Mouse (Mus musculus) heart, embryonic 15.5 days (tissue): ENCODE results near the gene Snai1. TPM values are rescaled to one million over a fixed set of nuclear protein-coding genes. Genes with fewer than 3 reads are reported as not detected.

Experiments used
- ATAC-seq: fragments of 200-750 bp; cut with Nextera tagmentation; replicated peaks from 2 replicates; pipeline ENCODE4 v1.8.0; 2017; ENCODE audit warnings: low read depth, moderate TSS enrichment; ENCODE audit not compliant: insufficient number of reproducible peaks, insufficient read depth, low FRiP score
- H3K27ac ChIP-seq: fragments of 300-500 bp; sonication (generic); 2 replicates; pipeline ENCODE4 v1.5.1; 2015; ENCODE audit warnings: mild to moderate bottlenecking, inconsistent platforms
- H3K27me3 ChIP-seq: fragments of 300-500 bp; sonication (generic); 2 replicates; pipeline ENCODE4 v1.6.1; 2015; ENCODE audit warnings: inconsistent platforms
- H3K36me3 ChIP-seq: fragments of 300-500 bp; sonication (generic); 2 replicates; pipeline ENCODE4 v1.6.1; 2015; ENCODE audit warnings: mild to moderate bottlenecking, inconsistent platforms
- H3K4me1 ChIP-seq: fragments of 300-500 bp; sonication (generic); replicated peaks from 2 replicates; pipeline ENCODE4 v1.6.1; 2015; ENCODE audit warnings: inconsistent platforms
- H3K4me2 ChIP-seq: fragments of 300-500 bp; sonication (generic); 2 replicates; pipeline ENCODE4 v1.6.1; 2015; ENCODE audit warnings: inconsistent platforms, mild to moderate bottlenecking, moderate library complexity
- H3K4me3 ChIP-seq: fragments of 300-500 bp; sonication (generic); 2 replicates; pipeline ENCODE4 v1.5.1; 2015; ENCODE audit warnings: mild to moderate bottlenecking, inconsistent platforms
- H3K9ac ChIP-seq: fragments of 300-500 bp; sonication (generic); 2 replicates; pipeline ENCODE4 v1.6.1; 2015; ENCODE audit warnings: mild to moderate bottlenecking, inconsistent platforms
- H3K9me3 ChIP-seq: fragments of 300-500 bp; sonication (generic); replicated peaks from 2 replicates; pipeline ENCODE4 v1.6.1; 2016; ENCODE audit warnings: inconsistent platforms
- WGBS: fragments of 180-500 bp; shearing (Covaris S2); methylation state at CpG from one replicate; pipeline ENCODE4 v1.1.7; 2015; ENCODE audit warnings: mixed read lengths; 5-methylcytosine and 5-hydroxymethylcytosine counted together
- polyA plus RNA-seq: library from polyadenylated mRNA; unstranded; fragments of >200 nt; fragmentation: Nextera tagmentation; extraction: Ambion mirVana; gene quantifications from 2 replicates; pipeline ENCODE4 v1.2.1, GENCODE M21; 2015

Gene Snai1
- polyA plus RNA-seq, 1 experiment from 2014 or later, result 14.0 TPM

- no peaks in the 10 kb centered on the region for H3K27me3 ChIP-seq
- no peak overlapping the region for H3K27ac ChIP-seq
- H3K36me3 ChIP-seq, result no peaks in the 10 kb centered on the region
- 82% methylated on average over 18 of the region's 18 CpGs for WGBS
- H3K4me1 ChIP-seq, result peaks cover 18% of the 10 kb centered on the region
- H3K9me3 ChIP-seq, result no peaks in the 10 kb centered on the region
- no peak overlapping the region for H3K4me3 ChIP-seq
- ATAC-seq, result no peak
- H3K9ac ChIP-seq, result no peak overlapping the region
- no peak overlapping the region for H3K4me2 ChIP-seq
Measured at GRCm38 (mm10) chr2:167571442-167572220, 33.6 kb downstream of the Snai1 start.

- H3K27me3 ChIP-seq, result no peaks in the 10 kb centered on the region
- H3K4me2 ChIP-seq, result no peak overlapping the region
- H3K9me3 ChIP-seq, result no peaks in the 10 kb centered on the region
- no peak overlapping the region for H3K4me3 ChIP-seq
- H3K9ac ChIP-seq, result no peak overlapping the region
- H3K27ac ChIP-seq, result no peak overlapping the region
- H3K4me1 ChIP-seq, result peaks cover 11% of the 10 kb centered on the region
- WGBS, result 50% methylated on average over 9 of the region's 9 CpGs
- ATAC-seq, result no peak
- H3K36me3 ChIP-seq, result no peaks in the 10 kb centered on the region
Measured at GRCm38 (mm10) chr2:167574814-167575213, 36.8 kb downstream of the Snai1 start.

- no peak overlapping the region for H3K4me2 ChIP-seq
- no peak overlapping the region for H3K27ac ChIP-seq
- H3K9ac ChIP-seq, result no peak overlapping the region
- H3K27me3 ChIP-seq, result no peaks in the 10 kb centered on the region
- no peaks in the 10 kb centered on the region for H3K36me3 ChIP-seq
- H3K4me1 ChIP-seq, result peaks cover 4% of the 10 kb centered on the region
- no peak overlapping the region for H3K4me3 ChIP-seq
- 82% methylated on average over 7 of the region's 7 CpGs for WGBS
- no peaks in the 10 kb centered on the region for H3K9me3 ChIP-seq
- ATAC-seq, result no peak
Measured at GRCm38 (mm10) chr2:167575581-167575980, 37.6 kb downstream of the Snai1 start.

GRCm38 (mm10) chr2:167576121-167576620 is 38.2 kb downstream of the Snai1 start:
- no peaks in the 10 kb centered on the region for H3K36me3 ChIP-seq
- no peak overlapping the region for H3K4me3 ChIP-seq
- no peak overlapping the region for H3K27ac ChIP-seq
- H3K4me1 ChIP-seq, result no peaks in the 10 kb centered on the region
- no peak overlapping the region for H3K9ac ChIP-seq
- 81% methylated on average over 8 of the region's 8 CpGs for WGBS
- no peak overlapping the region for H3K4me2 ChIP-seq
- ATAC-seq, result no peak
- H3K9me3 ChIP-seq, result no peaks in the 10 kb centered on the region
- H3K27me3 ChIP-seq, result no peaks in the 10 kb centered on the region

GRCm38 (mm10) chr2:167577186-167577785 is 39.3 kb downstream of the Snai1 start:
- ATAC-seq, result no peak

GRCm38 (mm10) chr2:167578521-167578920 is 40.5 kb downstream of the Snai1 start:
- 48% methylated on average over 5 of the region's 5 CpGs for WGBS
- no peaks in the 10 kb centered on the region for H3K27me3 ChIP-seq

More at GRCm38 (mm10) chr2:167577186-167577785, 39.3 kb downstream of the Snai1 start:
- Histone ChIP-seq H3K4me3 (no peak overlapping the region), H3K4me2 (no peak overlapping the region), H3K36me3 (no peaks in the 10 kb centered on the region), H3K27me3 (no peaks in the 10 kb centered on the region), H3K9me3 (no peaks in the 10 kb centered on the region), H3K27ac (no peak overlapping the region), H3K4me1 (peaks cover 9% of the 10 kb centered on the region; the same call in 1 of the 2 replicates), H3K9ac (no peak overlapping the region)
- 63% methylated on average over 9 of the region's 9 CpGs for WGBS

GRCm38 (mm10) chr2:167583161-167583952 is 45.4 kb downstream of the Snai1 start:
- Histone ChIP-seq H3K4me3 (no peak overlapping the region), H3K27me3 (no peaks in the 10 kb centered on the region), H3K36me3 (no peaks in the 10 kb centered on the region), H3K9ac (no peak overlapping the region; the same call in none of the 2 replicates), H3K4me2 (no peak overlapping the region), H3K9me3 (no peaks in the 10 kb centered on the region), H3K27ac (peak overlapping the region; percentile 50), H3K4me1 (peaks cover 34% of the 10 kb centered on the region)
- peak; percentile 50 for ATAC-seq
- WGBS, result 23% methylated on average over 10 of the region's 10 CpGs

More at GRCm38 (mm10) chr2:167578521-167578920, 40.5 kb downstream of the Snai1 start:
- no peak overlapping the region for H3K27ac ChIP-seq
- ATAC-seq, result no peak
- H3K36me3 ChIP-seq, result no peaks in the 10 kb centered on the region
- H3K4me2 ChIP-seq, result no peak overlapping the region
- peaks cover 20% of the 10 kb centered on the region for H3K4me1 ChIP-seq
- H3K4me3 ChIP-seq, result no peak overlapping the region
- no peak overlapping the region for H3K9ac ChIP-seq
- H3K9me3 ChIP-seq, result no peaks in the 10 kb centered on the region

- Histone ChIP-seq H3K4me1 (peaks cover 44% of the 10 kb centered on the region), H3K36me3 (no peaks in the 10 kb centered on the region), H3K4me3 (no peak overlapping the region), H3K9me3 (no peaks in the 10 kb centered on the region), H3K27ac (no peak overlapping the region), H3K27me3 (no peaks in the 10 kb centered on the region), H3K4me2 (no peak overlapping the region), H3K9ac (no peak overlapping the region)
- WGBS, result 73% methylated on average over 2 of the region's 2 CpGs
- no peak for ATAC-seq
Measured at GRCm38 (mm10) chr2:167585273-167585672, 47.3 kb downstream of the Snai1 start.

GRCm38 (mm10) chr2:167586041-167586440 is 48.0 kb downstream of the Snai1 start:
- Histone ChIP-seq H3K36me3 (no peaks in the 10 kb centered on the region), H3K4me1 (peaks cover 44% of the 10 kb centered on the region), H3K9me3 (no peaks in the 10 kb centered on the region), H3K4me2 (no peak overlapping the region), H3K27ac (peak overlapping the region; percentile 16; the same call in 1 of the 2 replicates), H3K9ac (no peak overlapping the region), H3K27me3 (no peaks in the 10 kb centered on the region), H3K4me3 (no peak overlapping the region)
- 43% methylated on average over 8 of the region's 8 CpGs for WGBS
- no peak for ATAC-seq

GRCm38 (mm10) chr2:167586976-167587375 is 49.0 kb downstream of the Snai1 start:
- no peak for ATAC-seq
- H3K9me3 ChIP-seq, result no peaks in the 10 kb centered on the region
- no peak overlapping the region for H3K4me3 ChIP-seq
- no peaks in the 10 kb centered on the region for H3K36me3 ChIP-seq
- H3K9ac ChIP-seq, result no peak overlapping the region
- no peak overlapping the region for H3K27ac ChIP-seq
- H3K4me2 ChIP-seq, result no peak overlapping the region
- peaks cover 39% of the 10 kb centered on the region for H3K4me1 ChIP-seq
- no peaks in the 10 kb centered on the region for H3K27me3 ChIP-seq
- WGBS, result 33% methylated on average over 9 of the region's 9 CpGs
